Mouse (Mus musculus) MEL (cell line): ENCODE measurements at regions not wholly inside any gene's neighbourhood (a gene's known extent, or its start where the extent isn't known, plus 50 kb on each side); places are given as distances from the start of the nearest gene placed in this dataset.

Source experiments
- DNase-seq: peaks from one replicate; pipeline ENCODE4 v3.0.0; 2011; ENCODE audit warnings: low read depth, low spot score
- H3K27ac ChIP-seq: 2 replicates; pipeline ENCODE4 v1.5.1; 2012; ENCODE audit warnings: low read depth, mild to moderate bottlenecking, control low read depth, low read length, moderate library complexity; ENCODE audit not compliant: control insufficient read depth
- H3K27me3 ChIP-seq, 2 experiments: fragments of 150-350 bp in 1 of 2; sonication (generic) in 1 of 2; 2 replicates each; pipeline ENCODE4 v1.6.1; 2012; ENCODE audit warnings: low read length in 2 of 2, mild to moderate bottlenecking in 2 of 2, improper control_type of control experiment in 1 of 2, moderate library complexity in 1 of 2; ENCODE audit not compliant: insufficient read depth in 2 of 2, control insufficient read depth in 1 of 2
- H3K36me3 ChIP-seq, 2 experiments: 2 replicates each; pipeline ENCODE4 v1.6.1; 2012 to 2014; ENCODE audit warnings: low read length in 2 of 2, improper control_type of control experiment in 1 of 2, inconsistent platforms in 1 of 2, mild to moderate bottlenecking in 1 of 2; ENCODE audit not compliant: insufficient read depth in 2 of 2, control insufficient read depth in 1 of 2
- H3K4me1 ChIP-seq, 2 experiments: fragments of 150-350 bp in 1 of 2; sonication (generic) in 1 of 2; 2 replicates each; pipeline ENCODE4 v1.6.1; 2012; ENCODE audit warnings: low read length in 2 of 2, improper control_type of control experiment in 1 of 2, mild to moderate bottlenecking in 1 of 2; ENCODE audit not compliant: insufficient read depth in 2 of 2, control insufficient read depth in 1 of 2
- H3K4me3 ChIP-seq, 2 experiments: fragments of 150-350 bp in 1 of 2; sonication (generic) in 1 of 2; 2 replicates each; pipeline ENCODE4 v1.5.1; 2012; ENCODE audit warnings: low read depth in 2 of 2, low read length in 2 of 2, mild to moderate bottlenecking in 2 of 2, moderate library complexity in 2 of 2, control low read depth in 1 of 2, improper control_type of control experiment in 1 of 2; ENCODE audit not compliant: control insufficient read depth in 1 of 2, insufficient read depth in 1 of 2
- H3K79me2 ChIP-seq: 2 replicates; pipeline ENCODE4 v1.6.1; 2012; ENCODE audit warnings: mild to moderate bottlenecking, low read length, moderate library complexity; ENCODE audit not compliant: control insufficient read depth, poor library complexity, insufficient read depth
- H3K9ac ChIP-seq: 2 replicates; pipeline ENCODE4 v1.6.1; 2012; ENCODE audit warnings: low read depth, mild to moderate bottlenecking, control low read depth, low read length, moderate library complexity; ENCODE audit not compliant: control insufficient read depth, poor library complexity, severe bottlenecking
- H3K9me3 ChIP-seq: fragments of 150-350 bp; sonication (generic); replicated peaks from 2 replicates; pipeline ENCODE4 v1.6.1; 2012; ENCODE audit warnings: mild to moderate bottlenecking, low read length, improper control_type of control experiment, moderate library complexity; ENCODE audit not compliant: insufficient read depth
- BHLHE40 ChIP-seq: IDR thresholded peaks from 2 replicates; pipeline ENCODE4 v1.6.1; 2012; ENCODE audit warnings: low read depth, mild to moderate bottlenecking, inconsistent platforms, low read length, improper control_type of control experiment, borderline replicate concordance
- ETS1 ChIP-seq: IDR thresholded peaks from 2 replicates; pipeline ENCODE4 v1.6.1; 2012; ENCODE audit warnings: low read depth, mild to moderate bottlenecking, inconsistent platforms, low read length, improper control_type of control experiment, moderate library complexity
- NELFE ChIP-seq: IDR thresholded peaks from 2 replicates; pipeline ENCODE4 v1.6.1; 2011; ENCODE audit warnings: low read depth, low read length, improper control_type of control experiment
- NRF1 ChIP-seq: IDR thresholded peaks from 2 replicates; pipeline ENCODE4 v1.6.1; 2014; ENCODE audit warnings: low read depth, mild to moderate bottlenecking, inconsistent platforms, low read length, improper control_type of control experiment, moderate library complexity; ENCODE audit not compliant: poor library complexity, insufficient read depth, severe bottlenecking
- POLR2A ChIP-seq, 2 experiments: IDR thresholded peaks; 2 replicates each; pipeline ENCODE4 v1.6.1; 2011 to 2012; ENCODE audit warnings: low read length in 2 of 2, mild to moderate bottlenecking in 2 of 2, control low read depth in 1 of 2, improper control_type of control experiment in 1 of 2, low read depth in 1 of 2, moderate library complexity in 1 of 2; ENCODE audit not compliant: control insufficient read depth in 1 of 2, insufficient read depth in 1 of 2, poor library complexity in 1 of 2
- POLR2AphosphoS2 ChIP-seq: IDR thresholded peaks from 2 replicates; pipeline ENCODE4 v1.6.1; 2011; ENCODE audit warnings: low read length, improper control_type of control experiment
- POLR2AphosphoS5 ChIP-seq: IDR thresholded peaks from 2 replicates; pipeline ENCODE4 v1.6.1; 2012; ENCODE audit warnings: low read depth, borderline replicate concordance, mild to moderate bottlenecking, inconsistent platforms, low read length, moderate library complexity, mixed read lengths
- RCOR1 ChIP-seq: IDR thresholded peaks from 2 replicates; pipeline ENCODE4 v1.6.1; 2012; ENCODE audit warnings: low read depth, mild to moderate bottlenecking, inconsistent platforms, low read length, improper control_type of control experiment
- SMC3 ChIP-seq: IDR thresholded peaks from 2 replicates; pipeline ENCODE4 v1.6.1; 2011; ENCODE audit warnings: low read depth, low read length, improper control_type of control experiment
- TCF12 ChIP-seq: IDR thresholded peaks from 2 replicates; pipeline ENCODE4 v1.6.1; 2014; ENCODE audit warnings: low read depth, mild to moderate bottlenecking, inconsistent platforms, low read length, improper control_type of control experiment, moderate library complexity
- UBTF ChIP-seq: IDR thresholded peaks from 2 replicates; pipeline ENCODE4 v1.6.1; 2012; ENCODE audit warnings: low read depth, mild to moderate bottlenecking, inconsistent platforms, low read length, improper control_type of control experiment, moderate library complexity, borderline replicate concordance; ENCODE audit not compliant: insufficient read depth
- USF1 ChIP-seq: IDR thresholded peaks from 2 replicates; pipeline ENCODE4 v1.6.1; 2014; ENCODE audit warnings: low read depth, mild to moderate bottlenecking, inconsistent platforms, low read length, improper control_type of control experiment, moderate library complexity
- USF2 ChIP-seq, 2 experiments: IDR thresholded peaks; 2 replicates each; pipeline ENCODE4 v1.6.1; 2011 to 2012; ENCODE audit warnings: improper control_type of control experiment in 2 of 2, low read length in 2 of 2, borderline replicate concordance in 1 of 2, inconsistent platforms in 1 of 2, low read depth in 1 of 2, mild to moderate bottlenecking in 1 of 2; ENCODE audit not compliant: insufficient read depth in 1 of 2
- ZNF384 ChIP-seq: IDR thresholded peaks from 2 replicates; pipeline ENCODE4 v1.6.1; 2012; ENCODE audit warnings: low read depth, mild to moderate bottlenecking, inconsistent platforms, low read length, improper control_type of control experiment

DNA sequence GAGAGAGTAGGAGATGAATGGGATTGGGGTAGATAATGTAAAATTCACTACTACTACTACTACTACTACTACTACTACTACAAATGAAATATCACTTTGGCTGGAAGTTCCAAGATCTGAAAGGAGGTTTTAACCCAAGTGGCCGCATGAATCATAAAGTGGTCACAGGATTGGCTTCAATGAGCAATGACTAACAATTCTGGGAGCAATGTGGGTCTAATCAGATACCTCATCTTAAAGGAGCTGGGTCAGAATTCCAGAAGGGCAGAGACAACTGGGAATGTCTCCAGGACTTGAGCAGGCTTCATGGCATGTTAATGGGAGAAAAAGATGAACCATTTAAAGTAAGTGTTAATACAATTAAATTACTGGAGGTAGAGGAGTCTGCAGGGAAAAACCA, 189.4 kb upstream of the Emcn start:
- DNase-seq = no peak
- TF ChIP-seq SMC3 (no peak), USF1 (no peak), ZNF384 (no peak), NRF1 (no peak)

DNA sequence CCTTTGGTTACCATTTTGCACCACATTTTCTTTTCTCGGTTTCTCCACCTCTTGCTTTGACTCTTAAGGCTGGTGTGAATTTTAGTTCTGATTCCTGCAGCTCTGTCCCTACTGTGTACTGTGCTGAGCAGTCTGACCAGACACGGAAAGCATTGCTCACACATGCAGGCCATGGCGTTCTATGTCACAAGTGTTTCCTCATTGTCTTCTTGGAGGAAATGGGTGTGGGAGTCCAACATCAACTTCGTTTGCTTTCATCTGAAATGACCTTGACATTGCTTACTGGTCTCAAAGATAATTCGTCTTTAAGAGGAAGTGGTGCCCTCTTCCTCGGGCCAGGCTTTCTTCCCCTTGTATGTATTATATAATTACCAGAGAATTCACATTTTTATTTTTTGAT, 187.6 kb upstream of the Emcn start:
- Histone ChIP-seq H3K36me3 (no peaks in the 10 kb centered on the region), H3K4me3 (no peak overlapping the region), H3K9me3 (no peaks in the 10 kb centered on the region), H3K4me1 (no peaks in the 10 kb centered on the region), H3K79me2 (no peaks in the 10 kb centered on the region)
- TF ChIP-seq UBTF = no peak
- TF ChIP-seq POLR2A (IDR thresholded peaks at IDR 0.05; ENCODE audit: control insufficient read depth in 1 of 2, insufficient read depth in 1 of 2, low read depth in 1 of 2, low read length in 2 of 2, poor library complexity in 1 of 2) = no peak
- TF ChIP-seq ETS1 = no peak
- TF ChIP-seq BHLHE40 = no peak
- no peak for TF ChIP-seq RCOR1
- no peak for TF ChIP-seq NELFE
- TF ChIP-seq TCF12 = no peak
- TF ChIP-seq POLR2AphosphoS2 = no peak
- TF ChIP-seq POLR2AphosphoS5 = no peak
- no peak for TF ChIP-seq USF2 (IDR thresholded peaks at IDR 0.05; ENCODE audit: borderline replicate concordance in 1 of 2, insufficient read depth in 1 of 2, low read depth in 1 of 2, low read length in 2 of 2)
- TF ChIP-seq, all 39 proteins: peak for 0
- no peak for DNase-seq
- no peak overlapping the region for H3K27ac ChIP-seq
- no peaks in the 10 kb centered on the region for H3K27me3 ChIP-seq
- no peak overlapping the region for H3K9ac ChIP-seq

More for the DNA sequence above, 189.4 kb upstream of the Emcn start:
- no peaks in the 10 kb centered on the region for H3K9me3 ChIP-seq
- H3K9ac ChIP-seq = no peak overlapping the region
- no peaks in the 10 kb centered on the region for H3K79me2 ChIP-seq
- H3K4me3 ChIP-seq = no peak overlapping the region
- no peaks in the 10 kb centered on the region for H3K27me3 ChIP-seq
- H3K4me1 ChIP-seq = no peaks in the 10 kb centered on the region
- H3K27ac ChIP-seq = no peak overlapping the region
- H3K36me3 ChIP-seq = no peaks in the 10 kb centered on the region
